Mouse (Mus musculus) splenic B cell, adult 2 months (primary cell): ENCODE data around the gene H2-DMa.

Experiments used
- DNase-seq: peaks from one replicate; pipeline ENCODE4 v3.0.0-alpha.2; 2011; ENCODE audit warnings: low read depth, low spot score
- H3K27me3 ChIP-seq: 2 replicates; pipeline ENCODE4 v1.6.1; 2012; ENCODE audit warnings: mild to moderate bottlenecking, low read length, moderate library complexity, mixed read lengths; ENCODE audit not compliant: control insufficient read depth, poor library complexity, insufficient read depth, severe bottlenecking
- H3K36me3 ChIP-seq: 2 replicates; pipeline ENCODE4 v1.6.1; 2012; ENCODE audit warnings: mild to moderate bottlenecking, low read length, moderate library complexity, mixed read lengths; ENCODE audit not compliant: control insufficient read depth, poor library complexity, insufficient read depth, severe bottlenecking

H2-DMa gene

DNA sequence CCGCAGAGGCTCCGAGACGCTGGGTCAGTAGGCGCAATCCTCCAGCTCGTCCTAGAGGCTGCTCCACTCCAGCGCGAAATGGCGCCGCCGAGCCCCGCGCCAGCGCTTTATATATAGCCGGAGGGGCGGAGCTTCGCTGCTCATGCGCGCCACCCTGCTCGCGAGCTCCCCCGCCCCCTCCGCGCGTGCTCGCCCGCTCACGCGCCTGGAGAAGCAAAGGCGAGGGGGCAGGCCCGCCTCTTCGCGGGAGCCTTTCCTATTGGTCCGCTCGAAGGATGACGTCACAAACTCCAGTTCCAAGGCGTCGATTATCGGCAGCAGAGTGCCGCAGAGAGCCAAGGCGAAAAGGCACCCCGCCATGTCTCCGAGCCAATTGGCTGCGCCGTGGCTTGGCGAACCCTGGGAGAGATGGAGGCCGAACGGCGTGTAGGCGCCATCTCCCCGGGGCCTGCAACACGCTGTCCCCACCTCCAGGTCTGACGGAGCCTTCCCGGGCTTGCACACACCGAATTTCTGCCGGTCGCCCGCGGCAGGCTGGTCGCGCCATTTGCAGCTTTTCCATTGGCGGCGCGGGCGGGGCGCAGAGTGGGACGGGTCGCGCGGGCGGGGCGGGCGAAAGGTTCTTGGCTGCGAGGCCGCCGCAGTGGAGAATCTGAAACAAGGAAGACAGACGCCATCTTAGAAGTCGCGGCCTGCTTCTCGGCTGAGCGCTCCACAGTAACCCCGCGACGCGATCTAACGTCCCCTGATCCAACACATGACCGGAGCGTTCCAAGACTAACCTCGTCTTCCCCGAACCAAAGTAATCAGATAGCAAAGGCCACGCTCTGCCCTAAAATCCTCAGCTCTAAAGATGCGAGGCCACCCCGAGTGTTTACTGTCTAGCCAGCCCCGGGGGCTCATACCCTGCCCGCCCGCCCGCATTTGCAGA lies at the start of gene H2-DMa:
TSS of gene H2-DMa (plus strand) at position 293 of the 931 bp plus-strand sequence.
- H3K27me3 ChIP-seq = no peaks in the 10 kb centered on the region
- DNase-seq = peak; percentile 99
- H3K36me3 ChIP-seq = peaks cover 32% of the 10 kb centered on the region

DNA sequence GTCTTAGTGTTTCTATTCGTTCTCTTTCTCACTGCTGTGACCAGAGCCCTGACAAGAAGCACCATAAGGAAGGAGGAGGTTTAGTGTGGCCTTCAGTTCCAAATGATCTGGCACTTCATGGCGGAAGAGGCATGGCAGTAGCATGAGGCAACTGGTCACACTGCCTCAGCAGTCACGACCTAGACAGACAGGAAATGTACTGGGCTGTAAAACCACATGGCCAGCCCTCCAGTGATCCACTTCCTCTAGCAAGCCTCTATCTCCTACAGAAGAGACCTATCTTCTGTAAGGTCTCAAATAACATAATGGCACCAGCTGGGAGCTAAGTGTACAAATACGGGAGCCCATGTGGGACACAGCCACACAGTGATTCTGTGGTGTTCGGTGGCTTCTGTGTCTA lies 47.2 kb upstream of the H2-DMa start:
- no peaks in the 10 kb centered on the region for H3K36me3 ChIP-seq
- H3K27me3 ChIP-seq = no peaks in the 10 kb centered on the region
- peak; percentile 80 for DNase-seq

DNA sequence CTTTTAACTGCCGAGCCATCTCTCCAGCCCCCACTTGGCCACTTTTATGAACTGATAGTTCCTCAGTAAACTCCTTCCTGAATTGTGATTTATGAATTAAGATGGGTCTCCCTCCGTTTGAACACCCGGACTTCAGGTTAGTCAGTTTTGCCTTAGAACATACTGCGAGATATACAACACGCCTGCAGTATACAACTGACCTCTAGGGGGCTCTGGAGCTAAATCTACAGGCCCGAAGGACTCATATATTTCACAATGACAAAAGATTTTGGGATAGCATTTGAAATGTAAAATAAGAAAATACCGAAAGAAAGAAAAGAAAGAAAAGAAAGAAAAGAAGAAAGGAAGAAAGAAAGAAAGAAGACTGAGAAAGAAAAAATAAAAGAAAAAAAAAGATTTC lies 44.1 kb upstream of the H2-DMa start:
- H3K36me3 ChIP-seq = no peaks in the 10 kb centered on the region
- H3K27me3 ChIP-seq = no peaks in the 10 kb centered on the region
- DNase-seq = peak; percentile 89

DNA sequence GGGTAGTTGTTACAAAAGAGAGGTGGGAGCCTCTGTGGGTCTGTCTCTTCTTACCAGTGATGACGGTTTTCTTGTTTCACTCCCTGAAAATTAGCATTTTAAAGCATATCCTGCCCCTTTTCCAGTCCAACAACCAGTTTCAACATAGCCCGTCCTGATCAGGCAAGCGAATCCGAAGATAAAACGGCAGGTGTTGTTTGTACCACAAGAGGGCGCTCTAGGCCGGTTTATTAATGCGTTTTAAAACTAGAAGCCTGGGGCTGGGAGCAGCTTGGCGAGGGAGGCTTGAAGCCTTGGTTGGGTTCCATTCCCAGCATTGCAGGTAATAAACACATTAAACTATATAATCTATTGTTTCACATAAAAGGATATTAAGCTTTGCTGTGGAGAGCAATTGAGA lies 41.8 kb upstream of the H2-DMa start:
- Histone ChIP-seq H3K36me3 (no peaks in the 10 kb centered on the region), H3K27me3 (no peaks in the 10 kb centered on the region)
- peak; percentile 92 for DNase-seq

DNA sequence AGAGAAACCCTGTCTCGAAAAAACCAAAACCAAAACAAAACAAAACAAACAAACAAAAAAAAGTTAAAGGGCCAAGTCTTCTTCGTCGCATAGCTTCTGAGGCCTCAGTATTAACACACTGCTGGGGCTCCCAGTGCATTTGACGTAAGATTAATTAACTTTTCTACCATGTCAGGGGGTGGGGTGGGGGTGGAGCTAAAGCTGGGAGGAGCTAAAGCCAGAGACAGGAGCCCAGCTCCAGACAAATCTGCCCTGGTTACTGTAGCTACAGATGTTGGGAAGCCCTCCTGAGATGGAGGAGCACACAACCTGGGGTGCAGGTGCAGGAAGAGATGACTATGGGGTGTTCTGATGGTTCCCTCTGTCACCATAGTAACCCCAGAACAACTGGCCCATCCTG lies 41.2 kb upstream of the H2-DMa start:
- no peaks in the 10 kb centered on the region for H3K36me3 ChIP-seq
- no peak for DNase-seq
- no peaks in the 10 kb centered on the region for H3K27me3 ChIP-seq

DNA sequence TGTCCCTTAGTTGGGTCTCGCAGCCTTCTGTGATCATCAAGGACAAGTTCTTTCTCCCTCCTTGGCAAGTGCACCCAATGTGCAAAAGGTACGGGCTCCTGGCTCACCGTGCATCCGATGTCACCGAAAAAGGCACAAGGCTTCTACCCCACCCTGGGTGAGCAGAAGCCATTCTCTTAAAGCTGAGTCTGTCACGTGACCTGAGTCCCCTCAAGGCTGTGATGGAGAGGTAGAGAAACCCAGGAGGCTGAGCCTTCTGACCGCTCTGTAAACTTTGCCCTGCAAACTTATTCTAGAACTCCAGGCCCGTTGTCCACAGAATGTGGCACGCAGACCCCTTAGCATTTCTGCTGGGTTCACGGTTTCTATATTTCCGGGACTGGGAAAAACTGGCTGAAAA lies 40.3 kb upstream of the H2-DMa start:
- H3K36me3 ChIP-seq = no peaks in the 10 kb centered on the region
- H3K27me3 ChIP-seq = no peaks in the 10 kb centered on the region
- no peak for DNase-seq

DNA sequence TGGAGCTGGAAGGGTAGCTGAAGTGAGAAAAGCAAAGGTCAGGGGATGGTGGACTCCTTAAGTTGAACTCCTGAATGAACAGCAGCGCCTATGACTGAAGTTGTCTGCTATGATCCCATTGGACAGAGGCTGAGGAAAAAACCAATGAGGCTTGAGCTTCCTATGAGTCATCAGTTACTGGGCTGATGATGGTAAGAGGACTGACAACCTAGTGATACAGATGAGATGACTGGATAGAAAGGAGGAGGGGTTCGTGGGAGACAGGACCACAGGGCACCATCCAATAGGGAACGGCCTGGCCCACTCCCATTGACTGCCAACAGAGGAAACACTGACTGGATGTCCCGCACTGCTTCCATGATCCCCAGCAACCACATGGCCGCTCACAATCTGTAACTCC lies 39.7 kb upstream of the H2-DMa start:
- peak; percentile 86 for DNase-seq
- Histone ChIP-seq H3K27me3 (no peaks in the 10 kb centered on the region), H3K36me3 (no peaks in the 10 kb centered on the region)

DNA sequence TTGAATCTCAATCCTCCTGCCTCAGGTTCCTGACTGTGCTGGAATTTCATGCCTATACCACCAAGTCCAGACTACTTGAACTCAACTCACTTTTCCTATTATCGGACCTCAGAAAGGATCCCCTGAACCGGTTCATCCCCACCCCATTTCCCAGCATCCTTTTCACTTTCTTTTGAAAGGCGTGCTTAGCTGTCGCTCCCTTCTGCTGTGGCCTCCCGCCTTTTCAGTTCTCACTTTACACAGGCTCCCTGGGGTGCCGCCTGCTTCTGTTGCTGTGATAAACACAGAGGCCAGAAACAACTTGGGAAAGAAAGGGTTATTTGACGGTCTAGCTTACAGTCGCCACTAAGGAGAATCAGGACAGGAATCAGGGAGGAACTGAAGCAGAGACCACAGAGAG lies 36.2 kb upstream of the H2-DMa start:
- H3K27me3 ChIP-seq = no peaks in the 10 kb centered on the region
- no peaks in the 10 kb centered on the region for H3K36me3 ChIP-seq
- DNase-seq = no peak

DNA sequence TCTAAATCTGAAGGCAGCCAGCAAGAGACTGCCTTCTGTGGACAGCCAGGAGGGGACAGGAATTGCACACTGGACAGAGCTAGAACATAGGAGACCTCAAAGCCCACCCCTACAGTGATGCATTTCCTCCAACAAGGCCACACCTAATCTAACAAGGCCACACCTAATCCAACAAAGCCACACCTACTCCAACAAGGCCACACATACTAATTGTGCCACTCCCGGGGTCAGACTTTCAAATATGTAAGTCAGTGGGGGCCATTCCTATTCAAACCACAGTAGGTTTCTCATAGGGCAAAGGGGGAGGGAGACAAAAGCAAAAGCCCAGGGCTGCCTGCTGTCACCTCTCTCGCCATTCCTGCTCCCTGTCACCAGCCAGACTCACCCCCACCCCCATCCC lies 32.0 kb upstream of the H2-DMa start:
- no peak for DNase-seq
- Histone ChIP-seq H3K36me3 (no peaks in the 10 kb centered on the region), H3K27me3 (no peaks in the 10 kb centered on the region)

DNA sequence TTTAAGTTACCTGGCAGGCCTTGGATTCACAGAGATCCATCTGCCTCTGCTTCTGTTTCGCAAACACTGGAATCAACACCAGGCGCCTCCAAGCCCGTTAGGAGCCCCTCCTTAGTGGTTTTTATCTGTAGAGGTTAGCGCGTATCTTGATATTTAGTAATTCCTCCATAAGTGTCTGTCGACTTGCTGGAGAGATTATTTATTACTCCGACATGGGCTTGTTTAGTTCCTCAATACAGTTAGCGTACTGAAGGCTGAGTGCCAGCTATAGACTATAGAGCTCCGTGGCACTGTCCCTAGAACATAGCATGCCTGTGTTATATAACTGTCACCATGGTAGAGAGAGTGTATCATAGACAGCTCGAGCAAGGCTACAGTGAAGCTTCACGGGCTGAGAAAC lies 31.2 kb upstream of the H2-DMa start:
- no peaks in the 10 kb centered on the region for H3K36me3 ChIP-seq
- no peaks in the 10 kb centered on the region for H3K27me3 ChIP-seq
- no peak for DNase-seq

DNA sequence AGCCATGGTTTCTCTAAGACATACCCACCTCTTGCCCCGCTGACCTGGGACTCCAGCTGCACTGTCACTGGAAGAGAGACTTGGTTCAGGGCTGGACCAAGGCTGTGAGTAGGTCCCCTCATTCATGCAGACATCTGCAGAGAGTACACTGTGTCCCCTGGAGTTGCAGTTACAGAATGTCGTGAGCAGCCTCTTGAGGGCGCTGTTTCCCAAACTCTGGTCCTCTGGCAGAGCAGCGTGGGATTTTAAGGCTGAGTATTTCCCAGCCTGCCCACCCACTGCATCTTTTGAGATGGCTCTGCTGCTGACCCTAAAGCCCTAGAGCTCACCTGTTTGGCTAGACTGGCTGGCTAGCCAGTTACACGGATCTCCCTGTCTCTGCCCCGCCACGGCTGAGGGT lies 28.4 kb upstream of the H2-DMa start:
- peak; percentile 83 for DNase-seq
- peaks cover 14% of the 10 kb centered on the region for H3K36me3 ChIP-seq
- no peaks in the 10 kb centered on the region for H3K27me3 ChIP-seq

DNA sequence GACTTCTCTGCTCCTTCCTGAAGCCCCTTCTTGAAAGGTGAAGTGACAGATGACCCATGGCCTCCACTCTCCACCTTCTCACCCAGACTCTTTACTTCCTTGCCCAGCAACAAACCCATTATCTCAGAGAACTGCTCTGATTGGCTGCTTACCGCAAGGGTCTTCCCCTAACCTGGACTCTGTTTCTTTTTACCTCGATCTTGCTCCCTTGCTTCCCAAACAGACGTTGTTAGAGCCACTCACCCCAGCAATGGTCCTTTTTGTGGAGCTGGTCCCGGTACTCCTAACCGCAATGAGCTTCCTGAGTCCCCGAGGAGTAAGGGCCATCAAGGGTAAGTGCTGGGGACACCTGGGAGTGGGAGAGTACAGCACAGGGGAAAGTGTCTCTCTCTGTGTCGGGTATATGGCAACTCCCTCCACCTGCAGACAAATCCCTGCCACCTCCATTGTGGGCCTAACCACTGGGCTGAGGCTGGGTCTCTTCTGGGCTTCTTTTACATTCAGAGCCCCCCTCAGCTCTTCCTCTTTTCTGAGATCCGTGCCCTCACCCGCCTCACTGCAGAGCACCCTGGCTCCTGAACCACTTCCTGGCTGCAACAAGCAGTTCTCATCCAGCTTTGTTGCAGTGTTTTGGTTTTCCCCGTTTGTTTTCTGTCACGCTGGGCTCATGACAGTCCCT lies 27.0 kb upstream of the H2-DMa start, which contains the start of gene H2-Oa:
TSS of gene H2-Oa (plus strand) at position 144 of the 679 bp plus-strand sequence.
- peaks cover 16% of the 10 kb centered on the region for H3K36me3 ChIP-seq
- H3K27me3 ChIP-seq = no peaks in the 10 kb centered on the region
- peak; percentile 80 for DNase-seq

DNA sequence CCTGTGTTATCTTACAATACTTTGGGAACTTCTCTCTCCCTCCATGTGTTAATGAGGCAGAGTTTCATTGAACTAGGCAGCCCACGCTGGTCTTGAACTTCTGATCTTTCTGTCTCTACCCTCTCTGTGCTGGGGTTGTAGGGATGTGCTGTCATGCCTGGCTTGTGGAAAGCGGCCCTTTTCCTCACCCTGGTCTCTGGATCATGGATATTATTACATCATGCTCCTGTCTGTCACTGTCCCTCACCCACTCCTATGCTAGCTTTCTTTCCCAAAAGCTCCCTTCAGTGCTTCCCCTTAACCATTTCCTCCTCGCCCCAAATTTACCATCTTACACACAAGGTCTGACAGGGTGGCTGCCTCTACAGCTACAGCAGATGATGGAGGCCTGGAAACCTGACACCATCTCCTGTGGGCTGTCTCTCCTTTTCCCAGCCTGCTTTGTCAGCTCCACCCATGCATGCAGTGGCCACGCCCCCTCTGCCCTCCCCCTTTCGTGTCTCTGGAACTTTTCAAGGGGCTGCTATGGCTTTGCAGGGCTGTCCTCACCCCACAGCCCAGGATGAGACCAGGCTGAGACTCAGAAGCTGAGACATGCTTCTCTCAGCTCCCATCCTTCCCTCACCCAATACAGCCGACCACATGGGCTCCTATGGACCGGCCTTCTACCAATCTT lies 26.0 kb upstream of the H2-DMa start:
- Histone ChIP-seq H3K36me3 (peaks cover 16% of the 10 kb centered on the region), H3K27me3 (no peaks in the 10 kb centered on the region)
- DNase-seq = no peak

DNA sequence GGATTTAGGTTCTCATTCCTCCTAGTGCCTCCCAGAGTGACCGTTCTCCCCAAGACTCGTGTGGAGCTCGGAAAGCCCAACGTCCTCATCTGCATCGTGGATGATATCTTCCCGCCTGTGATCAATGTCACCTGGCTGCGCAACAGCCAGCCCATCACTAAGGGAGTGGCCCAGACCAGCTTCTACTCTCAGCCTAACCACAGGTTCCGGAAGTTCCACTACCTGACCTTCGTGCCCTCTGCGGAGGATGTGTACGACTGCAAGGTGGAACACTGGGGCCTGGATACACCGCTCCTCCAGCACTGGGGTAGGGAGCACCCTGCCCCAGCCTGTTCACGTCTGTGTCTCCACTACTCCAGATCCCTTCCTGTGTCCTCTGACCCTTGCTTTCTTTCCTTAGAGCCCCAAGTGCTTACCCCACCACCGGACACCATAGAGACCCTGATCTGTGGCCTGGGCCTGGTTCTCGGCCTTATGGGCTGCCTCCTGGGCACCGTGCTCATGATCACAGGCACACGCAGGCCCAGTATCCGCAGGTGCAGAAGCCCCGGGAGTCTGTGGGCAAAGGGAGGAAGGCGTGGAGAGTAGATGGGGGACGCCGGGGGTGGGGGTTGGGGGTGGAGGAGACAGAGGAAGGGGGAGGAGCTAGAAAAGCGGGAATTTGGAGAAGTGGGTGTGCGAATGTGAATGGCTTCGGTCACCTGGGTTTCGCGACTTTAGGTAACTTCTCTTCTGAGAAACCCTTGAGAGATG lies 24.9 kb upstream of the H2-DMa start:
- peaks cover 16% of the 10 kb centered on the region for H3K36me3 ChIP-seq
- no peaks in the 10 kb centered on the region for H3K27me3 ChIP-seq
- peak; percentile 55 for DNase-seq
